Mouse (Mus musculus): ENCODE measurements at regions not wholly inside any gene's neighbourhood (a gene's known extent, or its start where the extent isn't known, plus 50 kb on each side); places are given as distances from the start of the nearest gene placed in this dataset.

GRCm38 (mm10) chr3:37860715-37861461, 136.6 kb upstream of the Gm5148 start:
- TF ChIP-seq POLR2A (IDR thresholded peaks at IDR 0.05; ENCODE audit: extremely low read depth, insufficient read depth, low read length), result no peak
- TF ChIP-seq CTCF (IDR thresholded peaks at IDR 0.05; ENCODE audit: low read depth, low read length), result no peak
